Mouse (Mus musculus): ENCODE results near the gene Exosc1. TPM values are rescaled to one million over a fixed set of nuclear protein-coding genes. Genes with fewer than 3 reads are reported as not detected.

The Exosc1 gene
- polyA plus RNA-seq, 1 experiment: 46.5 TPM

DNA sequence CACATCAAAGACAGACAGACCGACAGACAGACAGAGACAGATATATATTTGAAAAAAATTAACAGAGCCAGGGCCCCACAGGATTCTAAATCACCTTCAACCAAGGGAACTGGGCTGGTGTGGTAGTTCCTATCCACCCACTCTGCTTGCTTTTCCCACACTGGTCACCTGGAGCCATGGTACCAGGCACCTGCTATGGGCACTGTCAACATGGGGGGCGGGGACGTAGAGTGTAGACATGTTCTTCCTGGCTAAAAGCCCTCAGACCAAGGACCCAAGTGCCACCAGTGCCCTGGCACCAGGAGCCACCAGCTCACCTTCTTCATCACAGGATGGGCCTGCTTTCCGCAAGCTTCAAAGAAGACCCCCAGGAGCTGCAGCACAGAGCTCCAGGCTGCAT lies 51.4 kb downstream of the Exosc1 start:
- TF ChIP-seq MYOD1 (IDR thresholded peaks at IDR 0.05; ENCODE audit: control insufficient read depth, insufficient read length, low read depth): no peak
- TF ChIP-seq CTCF (IDR thresholded peaks at IDR 0.05; ENCODE audit: control insufficient read depth, insufficient read depth, insufficient read length): no peak
- TF ChIP-seq FOSL1 (IDR thresholded peaks at IDR 0.05; ENCODE audit: insufficient read depth, low read length, poor library complexity, severe bottlenecking): no peak
- TF ChIP-seq MYOG (IDR thresholded peaks at IDR 0.05; ENCODE audit: control insufficient read depth, extremely low read depth, insufficient read length): no peak
- TF ChIP-seq CEBPB (IDR thresholded peaks at IDR 0.05; ENCODE audit: low read depth): no peak
- TF ChIP-seq MAX (IDR thresholded peaks at IDR 0.05): no peak
- TF ChIP-seq USF1 (IDR thresholded peaks at IDR 0.05; ENCODE audit: low read depth): no peak
- Histone ChIP-seq H3K79me2 (ENCODE audit: control insufficient read depth, insufficient read depth) (no peaks in the 10 kb centered on the region), H3K79me3 (ENCODE audit: low read depth) (no peaks in the 10 kb centered on the region), H3K27me3 (ENCODE audit: control insufficient read depth, insufficient read depth, insufficient read length) (no peaks in the 10 kb centered on the region), H3ac (ENCODE audit: control insufficient read depth, insufficient read length, low read depth) (no peak overlapping the region), H3K36me3 (ENCODE audit: control insufficient read depth, insufficient read depth) (peaks cover 68% of the 10 kb centered on the region), H3K4me3 (ENCODE audit: insufficient read depth, poor library complexity, severe bottlenecking) (no peak overlapping the region)

DNA sequence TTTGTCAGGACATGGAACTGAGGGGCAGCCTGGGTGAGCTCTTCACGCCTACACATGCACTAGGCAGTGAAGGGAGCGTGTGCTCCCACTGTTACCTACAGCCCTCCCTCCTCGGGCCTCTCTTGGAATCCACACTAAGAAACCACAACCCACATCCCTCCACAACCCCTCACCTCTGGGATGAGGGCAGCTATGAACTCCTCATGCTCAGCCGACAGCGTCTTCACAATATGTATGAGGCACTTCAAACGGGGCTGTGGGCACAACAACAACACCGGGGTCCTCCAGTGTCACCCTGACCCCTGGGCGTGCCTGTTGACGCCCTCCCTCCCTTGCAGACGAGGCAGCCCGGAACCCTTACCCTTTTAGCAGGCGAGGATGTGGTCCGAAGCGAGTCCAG lies 58.9 kb downstream of the Exosc1 start:
- no peaks in the 10 kb centered on the region for H3K27me3 ChIP-seq (ENCODE audit: control insufficient read depth, insufficient read depth, insufficient read length)
- no peak for TF ChIP-seq CEBPB (IDR thresholded peaks at IDR 0.05; ENCODE audit: low read depth)
- TF ChIP-seq MYOD1 (IDR thresholded peaks at IDR 0.05; ENCODE audit: control insufficient read depth, insufficient read length, low read depth): no peak
- TF ChIP-seq USF1 (IDR thresholded peaks at IDR 0.05; ENCODE audit: low read depth): no peak
- TF ChIP-seq MAX (IDR thresholded peaks at IDR 0.05): no peak
- TF ChIP-seq MYOG (IDR thresholded peaks at IDR 0.05; ENCODE audit: control insufficient read depth, extremely low read depth, insufficient read length): no peak
- no peak for TF ChIP-seq CTCF (IDR thresholded peaks at IDR 0.05; ENCODE audit: control insufficient read depth, insufficient read depth, insufficient read length)
- no peak for TF ChIP-seq FOSL1 (IDR thresholded peaks at IDR 0.05; ENCODE audit: insufficient read depth, low read length, poor library complexity, severe bottlenecking)
- peaks cover 65% of the 10 kb centered on the region for H3K36me3 ChIP-seq (ENCODE audit: control insufficient read depth, insufficient read depth)
- no peak overlapping the region for H3K4me3 ChIP-seq (ENCODE audit: insufficient read depth, poor library complexity, severe bottlenecking)
- no peak overlapping the region for H3ac ChIP-seq (ENCODE audit: control insufficient read depth, insufficient read length, low read depth)
- H3K79me2 ChIP-seq (ENCODE audit: control insufficient read depth, insufficient read depth): no peaks in the 10 kb centered on the region
- no peaks in the 10 kb centered on the region for H3K79me3 ChIP-seq (ENCODE audit: low read depth)

Other genes with a start within 250 kb of the Exosc1 start
- gene Slit1, start 189.8 kb downstream of the Exosc1 start, polyA plus RNA-seq (2012; fragmentation: generic; extraction: Trizol): not detected
- 8.9 TPM for gene Arhgap19, start 131.4 kb downstream of the Exosc1 start, polyA plus RNA-seq (2012; fragmentation: generic; extraction: Trizol)
- 0.06 TPM for gene Frat1, start 103.5 kb downstream of the Exosc1 start, polyA plus RNA-seq (2012; fragmentation: generic; extraction: Trizol)
- gene Frat2, start 85.3 kb downstream of the Exosc1 start, polyA plus RNA-seq (2012; fragmentation: generic; extraction: Trizol): 0.60 TPM
- gene Rrp12, start 37.2 kb downstream of the Exosc1 start, polyA plus RNA-seq (2012; fragmentation: generic; extraction: Trizol): 33.6 TPM
- 736 TPM for gene Pgam1, start 21.5 kb downstream of the Exosc1 start, polyA plus RNA-seq (2012; fragmentation: generic; extraction: Trizol)
- gene Zdhhc16, start 57 bp upstream of the Exosc1 start, polyA plus RNA-seq (2012; fragmentation: generic; extraction: Trizol): 104 TPM
- gene Mms19, start 47.7 kb upstream of the Exosc1 start, polyA plus RNA-seq (2012; fragmentation: generic; extraction: Trizol): 21.9 TPM
- gene Ubtd1, start 48.3 kb upstream of the Exosc1 start, polyA plus RNA-seq (2012; fragmentation: generic; extraction: Trizol): 73.0 TPM
- 0.15 TPM for gene Ankrd2, start 102.6 kb upstream of the Exosc1 start, polyA plus RNA-seq (2012; fragmentation: generic; extraction: Trizol)
- gene Hoga1, start 112.2 kb upstream of the Exosc1 start, polyA plus RNA-seq (2012; fragmentation: generic; extraction: Trizol): 0.30 TPM
- gene 4933411K16Rik, start 118.8 kb upstream of the Exosc1 start, polyA plus RNA-seq (2012; fragmentation: generic; extraction: Trizol): 0.18 TPM
- gene Morn4, start 152.9 kb upstream of the Exosc1 start, polyA plus RNA-seq (2012; fragmentation: generic; extraction: Trizol): 16.5 TPM
- gene Pi4k2a, start 157.0 kb upstream of the Exosc1 start, polyA plus RNA-seq (2012; fragmentation: generic; extraction: Trizol): 18.7 TPM
- 92.7 TPM for gene Avpi1, start 195.6 kb upstream of the Exosc1 start, polyA plus RNA-seq (2012; fragmentation: generic; extraction: Trizol)
- 33.0 TPM for gene Marveld1, start 214.0 kb upstream of the Exosc1 start, polyA plus RNA-seq (2012; fragmentation: generic; extraction: Trizol)
- gene Zfyve27, start 230.5 kb upstream of the Exosc1 start, polyA plus RNA-seq (2012; fragmentation: generic; extraction: Trizol): 11.3 TPM